Mouse (Mus musculus): ENCODE results near the gene Il4ra. TPM values are rescaled to one million over a fixed set of nuclear protein-coding genes. Genes with fewer than 3 reads are reported as not detected.

Il4ra gene
- 1 to 10 TPM; 4.7 to 6.2 TPM for total RNA-seq (2021)
- long read RNA-seq, experiment 1, partial matches to known transcripts = 0 of 3 reads
- long read RNA-seq, experiment 1, other reads (novel, unspliced or antisense) = 2 of 3 reads
- long read RNA-seq, experiment 2, full-length matches to known transcripts = 1 of 8 reads
- long read RNA-seq, experiment 2, partial matches to known transcripts = 0 of 8 reads
- long read RNA-seq, experiment 2, other reads (novel, unspliced or antisense) = 7 of 8 reads

GRCm38 (mm10) chr7:125551766-125552709, at the start of gene Il4ra:
Il4ra (plus strand) TSS chr7:125552120.
- intact Hi-C loops (cut with DNase I) = loop anchor here (5.0 kb wide), 1 partner anchor 60 kb away; the partner anchor contains the start of gene Nsmce1
- DNase-seq = peak; percentile 84 to 91

DNA sequence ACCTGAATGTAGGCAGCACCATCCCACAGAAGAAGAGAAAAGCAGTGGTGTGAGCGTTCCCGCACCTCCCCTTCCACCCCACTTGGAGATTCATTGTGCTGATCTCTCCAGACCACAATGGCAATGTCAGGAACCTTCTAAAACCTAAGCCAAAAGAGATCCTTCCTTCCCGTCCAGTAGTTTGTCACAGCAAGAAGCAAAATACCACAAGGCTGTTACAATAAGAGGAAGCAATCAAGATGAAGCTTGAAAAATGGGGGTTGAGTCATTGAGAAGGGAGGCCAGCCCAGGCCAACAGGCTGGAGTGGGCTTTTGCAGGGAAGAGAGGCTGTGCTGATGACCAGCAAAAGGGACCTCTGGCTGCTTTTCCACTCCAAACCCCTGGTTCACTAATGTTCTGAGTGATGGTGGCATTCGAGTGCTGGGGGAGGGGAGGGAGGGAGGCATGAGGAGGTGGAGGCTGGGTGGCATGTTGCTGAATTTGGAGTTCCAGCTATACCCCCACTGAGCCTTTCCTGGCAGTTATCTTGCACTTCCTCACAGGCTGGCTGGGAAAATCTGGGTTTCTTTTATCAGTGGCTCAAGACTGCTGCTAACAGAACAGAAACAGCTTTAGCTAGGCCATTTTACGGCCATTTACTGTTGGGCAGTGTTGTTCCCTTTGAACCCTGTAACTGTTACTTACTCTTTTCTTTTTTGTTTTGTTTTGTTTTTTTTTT, 48.4 kb upstream of the Il4ra start:
- intact Hi-C loops (cut with DNase I) = no loop called here
- no peak for DNase-seq

GRCm38 (mm10) chr7:125504618-125505017, 47.3 kb upstream of the Il4ra start:
- DNase-seq = no peak
- intact Hi-C loops (cut with DNase I) = no loop called here

- no peak for DNase-seq
- intact Hi-C loops (cut with DNase I) = no loop called here
Observed at GRCm38 (mm10) chr7:125505568-125505967, 46.4 kb upstream of the Il4ra start.

DNA sequence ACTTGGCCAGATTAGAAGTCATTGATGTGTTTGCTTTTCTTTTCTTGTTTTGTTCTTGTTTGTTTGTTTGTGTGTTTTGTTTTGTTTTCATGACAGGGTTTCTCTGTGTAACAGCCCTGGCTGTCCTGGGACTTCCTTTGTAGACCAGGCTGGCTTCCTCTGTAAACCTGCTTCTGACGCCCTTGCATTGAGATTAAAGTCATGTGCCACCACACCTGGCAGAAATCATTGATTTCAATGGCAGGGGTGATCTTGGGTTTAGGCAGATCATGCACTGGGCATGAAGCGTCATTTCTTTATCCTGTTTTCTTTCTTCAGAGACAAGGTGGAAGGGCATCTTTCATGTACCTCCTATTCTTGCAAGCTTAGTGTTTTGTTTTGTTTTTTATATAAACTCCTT, 44.6 kb upstream of the Il4ra start:
- intact Hi-C loops (cut with DNase I) = no loop called here
- no peak for DNase-seq

- intact Hi-C loops (cut with DNase I) = no loop called here
- DNase-seq = no peak
Observed at GRCm38 (mm10) chr7:125511432-125511831, 40.5 kb upstream of the Il4ra start.

DNA sequence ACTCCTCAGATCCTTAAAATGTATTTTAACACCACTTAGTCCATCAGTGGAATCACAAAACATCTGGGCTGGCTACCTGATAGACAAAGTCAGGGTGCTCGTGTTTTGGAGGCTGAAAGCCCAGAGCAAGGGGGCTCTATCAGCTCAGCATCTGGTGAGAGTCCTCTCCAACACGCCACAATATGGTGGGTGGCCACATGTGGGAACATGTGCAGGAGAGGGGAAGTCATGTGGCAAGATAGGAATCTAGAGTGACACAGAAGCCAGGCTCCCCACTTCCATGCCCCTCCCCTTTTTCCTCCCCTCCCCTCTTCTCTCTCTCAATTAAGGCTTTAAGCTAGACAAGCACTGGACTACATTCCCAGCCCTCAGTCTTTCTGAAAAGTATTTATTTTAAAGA, 40.1 kb upstream of the Il4ra start:
- intact Hi-C loops (cut with DNase I) = no loop called here
- no peak for DNase-seq

DNA sequence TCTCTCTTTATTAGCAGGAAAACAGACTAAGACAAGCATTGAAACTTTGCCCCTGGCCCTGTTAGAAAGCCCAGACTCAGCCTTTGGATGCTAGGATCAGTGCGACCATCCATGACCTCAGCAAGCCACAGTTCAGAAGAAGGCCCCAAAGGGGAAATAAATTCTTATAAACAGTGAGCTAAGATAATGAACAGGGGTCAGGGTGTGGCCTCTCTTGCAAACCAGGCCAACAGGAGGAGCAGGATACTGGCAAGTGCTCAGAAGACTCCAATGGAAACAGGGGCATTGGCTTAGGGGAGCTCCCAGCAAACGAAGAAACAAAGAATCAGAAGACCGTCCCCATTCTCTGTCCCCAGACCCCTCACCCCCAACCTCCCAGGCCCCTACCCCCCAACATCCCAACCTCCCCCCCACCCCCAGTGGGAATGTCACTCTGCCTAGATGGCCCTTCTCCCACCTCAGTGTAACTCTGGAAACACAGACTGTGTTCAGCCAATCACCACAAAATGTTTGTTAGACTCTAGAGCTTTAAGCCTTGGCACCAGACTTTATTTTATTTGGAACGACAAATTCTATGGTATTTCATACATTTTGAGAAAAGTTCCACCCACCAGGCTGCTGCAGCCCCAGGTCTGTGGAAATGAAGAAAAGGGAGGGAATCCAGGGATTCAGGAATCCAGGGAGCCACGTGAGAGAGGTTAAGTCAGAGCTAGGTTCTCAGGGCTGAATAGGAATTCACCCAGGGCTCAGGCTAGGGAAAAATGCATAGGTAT, 36.7 kb upstream of the Il4ra start:
- DNase-seq = no peak

GRCm38 (mm10) chr7:125516723-125517122, 35.2 kb upstream of the Il4ra start:
- intact Hi-C loops (cut with DNase I) = no loop called here
- no peak for DNase-seq

More for the DNA sequence above, 36.7 kb upstream of the Il4ra start:
- intact Hi-C loops (cut with DNase I) = no loop called here

- no peak for DNase-seq
- intact Hi-C loops (cut with DNase I) = no loop called here
Observed at GRCm38 (mm10) chr7:125517470-125517869, 34.5 kb upstream of the Il4ra start.

DNA sequence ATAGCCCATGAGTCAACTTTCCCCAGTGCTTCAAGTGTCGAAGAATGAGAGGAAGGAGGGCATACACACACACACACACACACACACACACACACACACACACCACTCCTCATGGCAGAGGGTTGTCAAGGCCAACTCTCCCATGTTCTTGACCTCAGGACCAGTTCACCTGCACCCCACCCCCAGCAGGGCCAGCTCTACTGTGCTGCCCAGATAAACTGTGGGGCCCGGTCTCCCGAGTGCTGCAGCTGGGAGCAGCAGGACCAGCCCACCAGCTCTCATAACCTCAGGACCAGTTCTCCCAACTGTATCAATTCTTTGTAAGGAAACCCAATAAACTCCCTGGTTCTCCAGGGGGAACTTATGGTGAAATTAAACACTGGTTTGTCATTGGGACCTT, 32.2 kb upstream of the Il4ra start:
- DNase-seq = no peak
- intact Hi-C loops (cut with DNase I) = no loop called here

DNA sequence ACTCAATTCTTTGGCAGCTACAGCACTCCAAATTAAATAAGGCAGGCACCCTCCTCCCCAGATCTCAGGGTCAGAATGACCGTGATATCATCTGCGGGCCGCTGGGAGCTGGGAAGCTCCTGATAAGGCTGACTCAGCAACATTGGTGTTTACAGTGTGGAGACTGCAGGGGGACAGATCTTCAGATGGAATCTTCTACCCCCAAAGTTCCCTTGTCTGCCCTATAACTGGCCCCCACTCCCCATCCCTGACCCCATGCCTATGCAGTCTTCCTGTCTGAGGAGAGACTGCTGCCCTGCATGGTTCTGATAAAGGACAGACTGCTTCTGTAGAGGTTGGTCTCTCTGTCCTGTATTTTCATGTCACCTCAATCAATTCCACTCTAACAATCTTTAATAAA, 28.9 kb upstream of the Il4ra start:
- intact Hi-C loops (cut with DNase I) = no loop called here
- DNase-seq = no peak

- intact Hi-C loops (cut with DNase I) = no loop called here
- DNase-seq = no peak
Observed at GRCm38 (mm10) chr7:125527186-125527585, 24.7 kb upstream of the Il4ra start.

GRCm38 (mm10) chr7:125527901-125528580, 23.9 kb upstream of the Il4ra start:
- intact Hi-C loops (cut with DNase I) = no loop called here

DNA sequence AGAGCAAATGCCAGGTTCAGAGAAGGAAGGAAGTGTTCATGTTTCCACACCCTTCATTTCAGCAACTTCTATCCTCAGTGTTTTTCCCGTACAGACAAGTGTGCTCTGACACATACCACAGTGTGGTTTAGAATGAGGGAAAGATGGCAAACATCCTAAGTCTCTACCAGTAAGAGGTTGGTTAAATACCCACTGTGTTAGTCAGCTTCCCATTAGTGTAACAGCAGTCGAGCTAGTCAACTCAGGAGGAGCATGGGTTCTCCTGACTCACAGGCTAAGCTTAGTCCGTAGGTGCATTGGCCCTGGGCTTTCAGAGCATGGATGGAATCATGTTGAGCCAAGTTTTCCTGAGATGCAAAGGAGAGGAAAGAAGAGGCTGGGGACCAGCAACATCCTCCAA, 12.6 kb upstream of the Il4ra start:
- no peak for DNase-seq
- intact Hi-C loops (cut with DNase I) = no loop called here

More at GRCm38 (mm10) chr7:125527901-125528580, 23.9 kb upstream of the Il4ra start:
- no peak for DNase-seq

DNA sequence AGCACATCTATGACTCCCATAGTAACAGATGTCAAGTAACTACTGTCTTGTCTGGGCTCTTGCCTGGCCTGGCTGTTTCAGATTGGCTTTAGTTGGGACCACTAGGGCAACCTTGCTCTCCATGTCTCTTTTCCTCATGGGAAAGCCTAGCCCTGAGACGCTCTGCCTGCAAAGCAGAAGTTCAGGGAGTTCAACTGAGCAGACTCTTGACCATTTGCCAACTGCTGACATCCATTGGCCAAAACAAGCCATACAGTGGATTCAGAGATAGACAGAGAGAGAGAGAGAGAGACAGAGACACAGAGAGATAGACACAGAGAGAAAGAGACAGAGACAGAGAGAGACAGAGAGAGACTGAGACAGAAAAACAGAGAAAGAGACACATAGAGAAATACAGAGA, 10.9 kb upstream of the Il4ra start:
- no peak for DNase-seq
- intact Hi-C loops (cut with DNase I) = no loop called here

GRCm38 (mm10) chr7:125541821-125542220, 10.1 kb upstream of the Il4ra start:
- intact Hi-C loops (cut with DNase I) = no loop called here
- DNase-seq = no peak

GRCm38 (mm10) chr7:125542335-125543050, 9.4 kb upstream of the Il4ra start:
- DNase-seq = no peak
- intact Hi-C loops (cut with DNase I) = no loop called here

- intact Hi-C loops (cut with DNase I) = no loop called here
- no peak for DNase-seq
Observed at GRCm38 (mm10) chr7:125543497-125543896, 8.4 kb upstream of the Il4ra start.
